12 mouse cellular contexts compared by ENCODE assay signal in the genomic region with DNA sequence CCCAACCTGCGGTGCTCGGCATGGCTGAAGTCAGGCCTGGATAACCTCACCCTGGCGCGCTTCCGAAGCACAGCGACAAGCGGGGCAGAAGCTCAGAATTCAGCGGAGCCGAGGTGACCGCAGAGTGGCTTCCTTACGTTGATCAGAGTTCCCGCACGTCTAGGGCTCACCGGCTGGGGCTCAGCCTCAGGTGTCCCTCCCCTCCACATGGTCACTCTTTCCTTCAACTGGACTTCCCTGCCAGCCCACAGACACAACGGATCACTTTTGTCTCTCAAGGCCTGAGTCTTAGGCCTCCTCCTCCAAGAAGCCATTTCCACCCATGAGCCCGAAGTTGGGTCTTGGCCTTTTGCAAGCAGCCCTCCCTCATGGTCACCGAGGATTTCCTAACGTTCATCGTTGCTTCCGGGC. TPM values are rescaled to one million over a fixed set of nuclear protein-coding genes. Genes with fewer than 3 reads are reported as not detected.
DNase-seq lines count a peak whose midpoint lies in the region; ATAC-seq and TF ChIP-seq lines count a peak whose summit lies in the region.
"Had no signal": no experiment of that assay in that cellular context is flagged by ENCODE, and none has a peak within 500 bp of the region (broad histone marks: within the 10 kb centered on the region; RNA-seq: fewer than 3 reads in every experiment).

No protein-coding gene starts in this region.

- H3K27me3 ChIP-seq in heart, embryonic 13.5 days (replicated peaks) = peaks cover 100% of the 10 kb centered on the region
- peaks cover 100% of the 10 kb centered on the region for H3K27me3 ChIP-seq in embryonic facial prominence, embryonic 10.5 days (replicated peaks; ENCODE audit: low read depth, poor library complexity, severe bottlenecking)
- H3K27me3 ChIP-seq in hindbrain, postnatal 0 days (ENCODE audit: insufficient read depth, low read length) = peaks cover 73% of the 10 kb centered on the region
- H3K27me3 ChIP-seq in neural tube, embryonic 13.5 days = peaks cover 70% of the 10 kb centered on the region

- no peak overlapping the region for H3K27ac ChIP-seq in heart, embryonic 13.5 days (replicated peaks)
- no peak overlapping the region for H3K27ac ChIP-seq in embryonic facial prominence, embryonic 10.5 days (replicated peaks)
- peak overlapping the region; percentile 48; the same call in 1 of the 2 replicates for H3K27ac ChIP-seq in hindbrain, postnatal 0 days
- peak overlapping the region; percentile 99 for H3K27ac ChIP-seq in neural tube, embryonic 13.5 days (replicated peaks)
- H3K27ac ChIP-seq: stomach, embryonic 15.5 days had no signal

- no peak for DNase-seq in heart, postnatal 4 days
- DNase-seq in embryonic facial prominence, embryonic 10.5 days (ENCODE audit: low spot score) = peak; percentile 55
- DNase-seq in hindbrain, postnatal 0 days (ENCODE audit: low spot score) = no peak
- no peak for DNase-seq in urinary bladder, adult 18-20 months (ENCODE audit: low spot score in 2 of 2)
- DNase-seq in adipocyte (ENCODE audit: low spot score) = no peak
- DNase-seq: cerebellum, adult 9-11 months; gastrocnemius, postnatal 10 days; lung, postnatal 10 days had no signal

- H3K4me2 ChIP-seq in heart, embryonic 13.5 days = peak overlapping the region; percentile 64; the same call in 1 of the 2 replicates
- H3K4me2 ChIP-seq in hindbrain, postnatal 0 days (ENCODE audit: low read depth, low read length) = peak overlapping the region; percentile 27; the same call in 1 of the 2 replicates
- peak overlapping the region; percentile 75 for H3K4me2 ChIP-seq in neural tube, embryonic 13.5 days

- TF ChIP-seq CTCF in hindbrain, postnatal 0 days (IDR thresholded peaks at IDR 0.05; ENCODE audit: low read depth) = no peak

- H3K9ac ChIP-seq in heart, embryonic 13.5 days = no peak overlapping the region
- H3K9ac ChIP-seq in hindbrain, postnatal 0 days (replicated peaks; ENCODE audit: low read length) = no peak overlapping the region
- peak overlapping the region; percentile 96 for H3K9ac ChIP-seq in neural tube, embryonic 13.5 days
- H3K9ac ChIP-seq: stomach, embryonic 15.5 days had no signal

- H3K4me1 ChIP-seq in heart, embryonic 13.5 days = peaks cover 43% of the 10 kb centered on the region
- peaks cover 28% of the 10 kb centered on the region for H3K4me1 ChIP-seq in embryonic facial prominence, embryonic 10.5 days
- H3K4me1 ChIP-seq in hindbrain, postnatal 0 days (ENCODE audit: insufficient read depth, low read length) = no peaks in the 10 kb centered on the region
- H3K4me1 ChIP-seq in neural tube, embryonic 13.5 days (replicated peaks) = peaks cover 75% of the 10 kb centered on the region

- no peaks in the 10 kb centered on the region for H3K9me3 ChIP-seq in heart, embryonic 13.5 days
- H3K9me3 ChIP-seq in embryonic facial prominence, embryonic 10.5 days = no peaks in the 10 kb centered on the region
- no peaks in the 10 kb centered on the region for H3K9me3 ChIP-seq in hindbrain, postnatal 0 days (ENCODE audit: low read length)
- no peaks in the 10 kb centered on the region for H3K9me3 ChIP-seq in neural tube, embryonic 13.5 days
- H3K9me3 ChIP-seq: stomach, embryonic 15.5 days had no signal

- no peaks in the 10 kb centered on the region for H3K36me3 ChIP-seq in heart, embryonic 13.5 days
- H3K36me3 ChIP-seq in embryonic facial prominence, embryonic 10.5 days (replicated peaks) = no peaks in the 10 kb centered on the region
- no peaks in the 10 kb centered on the region for H3K36me3 ChIP-seq in hindbrain, postnatal 0 days (ENCODE audit: insufficient read depth, low read length)
- peaks cover 2% of the 10 kb centered on the region; the same call in 1 of the 2 replicates for H3K36me3 ChIP-seq in neural tube, embryonic 13.5 days
- H3K36me3 ChIP-seq: stomach, embryonic 15.5 days had no signal

- ATAC-seq in heart, embryonic 13.5 days (ENCODE audit: extremely low read depth, insufficient number of reproducible peaks, low FRiP score, low TSS enrichment) = no peak
- no peak for ATAC-seq in hindbrain, postnatal 0 days
- no peak for ATAC-seq in neural tube, embryonic 13.5 days (ENCODE audit: low read depth)

- H3K4me3 ChIP-seq in heart, embryonic 13.5 days = peak overlapping the region; percentile 41; the same call in 1 of the 2 replicates
- H3K4me3 ChIP-seq in embryonic facial prominence, embryonic 10.5 days = no peak overlapping the region
- no peak overlapping the region for H3K4me3 ChIP-seq in hindbrain, postnatal 0 days (ENCODE audit: low read length)
- H3K4me3 ChIP-seq in neural tube, embryonic 13.5 days = peak overlapping the region; percentile 68

- 1% methylated on average over 20 of the region's 20 CpGs for WGBS in heart, embryonic 13.5 days
- 1% methylated on average over 20 of the region's 20 CpGs for WGBS in embryonic facial prominence, embryonic 10.5 days
- 2% methylated on average over 20 of the region's 20 CpGs for WGBS in hindbrain, postnatal 0 days
- WGBS in neural tube, embryonic 13.5 days = under 1% methylated on average over 20 of the region's 20 CpGs

RNA-seq across cellular contexts. Expression of a gene that starts 5.4 kb away (rescaled TPM):
- not detected in 2 replicates for polyA plus RNA-seq in heart, embryonic 13.5 days (2015; fragmentation: Nextera tagmentation; extraction: Ambion mirVana)
- not detected for total RNA-seq in heart, postnatal 4 days (2021)
- 0.22 and 0.40 TPM in 2 replicates for polyA plus RNA-seq in embryonic facial prominence, embryonic 10.5 days (2016; fragmentation: Nextera tagmentation; extraction: Ambion mirVana)
- total RNA-seq in hindbrain, postnatal 0 days (2014; rRNA removed) = 27.0 and 32.2 TPM in 2 replicates
- polyA plus RNA-seq in hindbrain, postnatal 0 days (2015; fragmentation: Nextera tagmentation; extraction: Ambion mirVana) = 9.2 and 9.6 TPM in 2 replicates
- 16.0 and 16.9 TPM in 2 replicates for polyA plus RNA-seq in neural tube, embryonic 13.5 days (2015; fragmentation: Nextera tagmentation; extraction: Ambion mirVana)
- total RNA-seq: left cerebral cortex, postnatal 10 days had no signal
- polyA plus RNA-seq: stomach, embryonic 15.5 days had no signal

Comparison
In these comparisons a context has a peak if more than half of its experiments do, and no peak if none do; other contexts are left out.
1. H3K27ac ChIP-seq: peak in hindbrain, postnatal 0 days (single experiment) and neural tube, embryonic 13.5 days (single experiment); none in heart, embryonic 13.5 days (single experiment) and embryonic facial prominence, embryonic 10.5 days (single experiment).
2. H3K4me3 ChIP-seq: peak in heart, embryonic 13.5 days (single experiment) and neural tube, embryonic 13.5 days (single experiment); none in embryonic facial prominence, embryonic 10.5 days (single experiment) and hindbrain, postnatal 0 days (single experiment).
3. Peak in every context shown above with its lines, with median percentiles within 50 percentile points of each other: H3K4me2 ChIP-seq.